Comparison of ENCODE assay signal across 17 mouse cellular contexts in the genomic region with DNA sequence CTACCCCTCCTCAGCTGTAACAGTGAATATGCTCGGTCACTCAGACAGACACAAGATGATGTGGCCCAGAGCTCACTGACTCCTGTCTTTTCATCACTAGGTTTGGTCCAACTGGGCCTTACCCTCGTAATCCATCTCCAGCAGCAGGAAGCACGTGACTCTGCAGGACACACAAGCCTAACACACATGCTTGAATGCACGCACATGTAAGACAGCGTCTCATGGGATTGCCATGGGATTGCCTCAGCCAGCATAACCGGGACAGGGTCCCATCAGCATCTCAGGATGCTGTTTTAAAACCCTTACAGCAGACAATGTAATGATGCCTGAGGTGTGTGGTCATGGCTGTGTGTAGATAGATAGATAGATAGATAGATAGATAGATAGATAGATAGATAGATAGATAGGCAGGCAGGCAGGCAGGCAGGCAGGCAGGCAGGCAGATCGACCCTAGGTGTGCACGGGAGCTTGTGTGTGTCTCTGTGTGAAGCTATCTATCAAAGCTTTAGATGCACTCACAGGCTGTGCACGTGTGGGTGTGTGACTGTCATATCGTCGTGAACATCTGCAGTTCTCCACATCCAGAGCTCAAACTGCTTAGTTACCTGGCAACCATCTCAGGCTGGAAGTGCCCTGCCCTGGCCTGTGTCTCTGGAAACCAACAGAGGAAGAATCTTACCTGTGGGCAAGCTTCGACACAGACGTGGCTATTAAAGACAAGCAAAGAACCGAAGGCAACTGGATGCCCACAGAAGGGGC. TPM values are rescaled to one million over a fixed set of nuclear protein-coding genes. Genes with fewer than 3 reads are reported as not detected.
DNase-seq lines count a peak whose midpoint lies in the region; ATAC-seq and TF ChIP-seq lines count a peak whose summit lies in the region.
"Had no signal": no experiment of that assay in that cellular context is flagged by ENCODE, and none has a peak within 500 bp of the region (broad histone marks: within the 10 kb centered on the region; RNA-seq: fewer than 3 reads in every experiment).

No protein-coding gene starts in this region.

- no peak for TF ChIP-seq CTCF in left cerebral cortex, adult 2 months (IDR thresholded peaks at IDR 0.05)
- TF ChIP-seq CTCF in midbrain, postnatal 0 days (IDR thresholded peaks at IDR 0.05), result no peak

- no peak overlapping the region for H3K27ac ChIP-seq in left cerebral cortex, adult 2 months
- peak overlapping the region; percentile 51 for H3K27ac ChIP-seq in midbrain, postnatal 0 days (ENCODE audit: low read depth, low read length)
- H3K27ac ChIP-seq: embryonic facial prominence, embryonic 10.5 days; limb, embryonic 10.5 days; liver, embryonic 12.5 days; macrophage had no signal

- no peaks in the 10 kb centered on the region for H3K27me3 ChIP-seq in midbrain, postnatal 0 days (ENCODE audit: insufficient read depth, low read length)
- H3K27me3 ChIP-seq: liver, embryonic 12.5 days had no signal

- ATAC-seq in midbrain, postnatal 0 days (ENCODE audit: low FRiP score), result no peak
- ATAC-seq: liver, embryonic 12.5 days had no signal

- peaks cover 23% of the 10 kb centered on the region for H3K4me1 ChIP-seq in midbrain, postnatal 0 days (ENCODE audit: insufficient read depth, low read length)

- 59% methylated on average over 14 of the region's 14 CpGs for WGBS in midbrain, postnatal 0 days

- no peak overlapping the region for H3K4me3 ChIP-seq in left cerebral cortex, adult 2 months
- H3K4me3 ChIP-seq in midbrain, postnatal 0 days (ENCODE audit: low read depth, low read length), result no peak overlapping the region
- H3K4me3 ChIP-seq: embryonic facial prominence, embryonic 10.5 days; limb, embryonic 10.5 days; liver, embryonic 12.5 days had no signal

- H3K4me2 ChIP-seq in midbrain, postnatal 0 days (ENCODE audit: low read depth, low read length, poor library complexity, severe bottlenecking), result no peak overlapping the region
- H3K4me2 ChIP-seq: liver, embryonic 12.5 days; lung, embryonic 14.5 days had no signal

- intact Hi-C loops in left cerebral cortex, adult 2 months (cut with DNase I), result loop anchor here (5.0 kb wide), 1 partner anchor 44 kb away; no protein-coding TSS in a partner anchor

- H3K36me3 ChIP-seq in midbrain, postnatal 0 days (ENCODE audit: insufficient read depth, low read length), result no peaks in the 10 kb centered on the region
- H3K36me3 ChIP-seq: liver, embryonic 12.5 days had no signal

- H3K9ac ChIP-seq in midbrain, postnatal 0 days (replicated peaks; ENCODE audit: low read length, poor library complexity, severe bottlenecking), result no peak overlapping the region
- H3K9ac ChIP-seq: liver, embryonic 12.5 days; lung, embryonic 14.5 days had no signal

- DNase-seq in left cerebral cortex, adult 11 months (ENCODE audit: low spot score), result peak; percentile 40
- DNase-seq in left cerebral cortex, adult 2 months (ENCODE audit: extremely low spot score in 1 of 2, low spot score in 2 of 2), result no peak
- DNase-seq in CD4-positive helper T cell, adult 2 months (ENCODE audit: low read depth, low spot score), result peak; percentile 56
- peak; percentile 83 for DNase-seq in MN1 (ENCODE audit: low spot score)
- DNase-seq in midbrain, postnatal 0 days (ENCODE audit: low spot score), result no peak
- no peak for DNase-seq in cerebellum, postnatal 14 days
- DNase-seq in cerebellum, adult 9-11 months, result no peak
- DNase-seq: adrenal gland, postnatal 10 days; cerebellum, adult 11-12 months; gastrocnemius, postnatal 25 days; kidney, adult 2 months; lung, embryonic 14.5 days; thymus, postnatal 36 days had no signal

- no peaks in the 10 kb centered on the region for H3K9me3 ChIP-seq in midbrain, postnatal 0 days (ENCODE audit: low read length)
- H3K9me3 ChIP-seq: embryonic facial prominence, embryonic 10.5 days; limb, embryonic 10.5 days; liver, embryonic 12.5 days had no signal

RNA-seq across cellular contexts. Expression of a gene that starts 47.3 kb away (rescaled TPM):
- total RNA-seq in left cerebral cortex, adult 2 months (2021), result 10 to 100 TPM; 25.2 to 34.6 TPM
- 152 and 156 TPM in 2 replicates for total RNA-seq in midbrain, postnatal 0 days (2014; rRNA removed)
- polyA plus RNA-seq in midbrain, postnatal 0 days (2015; fragmentation: Nextera tagmentation; extraction: Ambion mirVana), result 43.1 and 43.5 TPM in 2 replicates

RNA-seq across cellular contexts. Expression of a gene that starts 47.4 kb away (rescaled TPM):
- 1 to 10 TPM; 1.3 to 1.5 TPM for total RNA-seq in left cerebral cortex, adult 2 months (2021)
- total RNA-seq in midbrain, postnatal 0 days (2014; rRNA removed), result 13.3 and 22.7 TPM in 2 replicates
- 10.3 and 13.3 TPM in 2 replicates for polyA plus RNA-seq in midbrain, postnatal 0 days (2015; fragmentation: Nextera tagmentation; extraction: Ambion mirVana)

Comparison
In these comparisons a context has a peak if more than half of its experiments do, and no peak if none do; other contexts are left out.
1. DNase-seq: peak in left cerebral cortex, adult 11 months (single experiment), CD4-positive helper T cell, adult 2 months (single experiment) and MN1 (single experiment); none in left cerebral cortex, adult 2 months (0 of 2), midbrain, postnatal 0 days (single experiment), cerebellum, postnatal 14 days (0 of 2) and cerebellum, adult 9-11 months (single experiment).